Comparison of ENCODE assay signal across 14 mouse cellular contexts in the genomic region with DNA sequence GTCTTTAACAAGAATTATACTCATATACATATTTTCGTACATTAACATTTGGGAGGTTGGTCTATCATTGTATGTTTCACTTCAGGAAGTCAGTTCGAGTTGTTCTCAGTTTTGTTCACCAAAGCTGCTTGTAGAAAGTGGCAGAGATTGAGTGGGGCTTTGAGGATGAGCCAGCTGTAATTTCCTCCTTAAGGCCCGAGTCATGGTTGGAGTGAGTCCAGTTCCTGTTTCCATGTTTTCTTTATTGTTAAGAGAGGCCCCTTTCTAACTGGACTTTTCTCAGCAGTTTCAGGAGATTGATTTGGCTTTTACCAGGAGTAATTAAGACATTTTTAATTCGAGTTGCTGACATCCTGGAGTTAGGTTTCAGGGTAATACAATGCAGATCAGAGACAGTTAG.
A peak's percentile ranks its signal among the peaks of the same experiment; 100 is the strongest.
DNase-seq lines count a peak whose midpoint lies in the region; ATAC-seq and TF ChIP-seq lines count a peak whose summit lies in the region.
"Had no signal": no experiment of that assay in that cellular context is flagged by ENCODE, and none has a peak within 500 bp of the region (broad histone marks: within the 10 kb centered on the region; RNA-seq: fewer than 3 reads in every experiment).

No protein-coding gene starts in this region.

- H3K27me3 ChIP-seq in kidney, adult 2 months (replicated peaks; ENCODE audit: control insufficient read depth, insufficient read depth, low read length) = no peaks in the 10 kb centered on the region
- H3K27me3 ChIP-seq in midbrain, embryonic 11.5 days (ENCODE audit: control insufficient read depth, insufficient read depth, low read length) = no peaks in the 10 kb centered on the region
- no peaks in the 10 kb centered on the region for H3K27me3 ChIP-seq in midbrain, embryonic 13.5 days
- no peaks in the 10 kb centered on the region for H3K27me3 ChIP-seq in heart, embryonic 15.5 days
- H3K27me3 ChIP-seq: hindbrain, embryonic 13.5 days; Patski had no signal

- no peak for TF ChIP-seq POLR2A in kidney, adult 2 months (IDR thresholded peaks at IDR 0.05; ENCODE audit: low read depth, low read length)

- H3K27ac ChIP-seq in kidney, adult 2 months (ENCODE audit: insufficient read depth, low read depth, low read length) = no peak overlapping the region; the same call in 1 of the 2 replicates
- H3K27ac ChIP-seq in midbrain, embryonic 11.5 days (ENCODE audit: low read depth, low read length) = no peak overlapping the region
- no peak overlapping the region for H3K27ac ChIP-seq in midbrain, embryonic 13.5 days
- H3K27ac ChIP-seq in heart, embryonic 15.5 days = peak overlapping the region; percentile 45
- H3K27ac ChIP-seq: hindbrain, embryonic 13.5 days; liver, embryonic 14.5 days had no signal

- H3K36me3 ChIP-seq in kidney, adult 2 months (ENCODE audit: control insufficient read depth, insufficient read depth, low read length) = no peaks in the 10 kb centered on the region
- H3K36me3 ChIP-seq in midbrain, embryonic 11.5 days (ENCODE audit: control insufficient read depth, insufficient read depth, low read length) = no peaks in the 10 kb centered on the region
- H3K36me3 ChIP-seq in midbrain, embryonic 13.5 days = no peaks in the 10 kb centered on the region
- no peaks in the 10 kb centered on the region for H3K36me3 ChIP-seq in heart, embryonic 15.5 days
- H3K36me3 ChIP-seq: hindbrain, embryonic 13.5 days had no signal

- H3K4me2 ChIP-seq in midbrain, embryonic 11.5 days = no peak overlapping the region
- H3K4me2 ChIP-seq in midbrain, embryonic 13.5 days (replicated peaks) = no peak overlapping the region
- no peak overlapping the region for H3K4me2 ChIP-seq in heart, embryonic 15.5 days
- H3K4me2 ChIP-seq: hindbrain, embryonic 13.5 days had no signal

- ATAC-seq in midbrain, embryonic 11.5 days (ENCODE audit: low FRiP score) = no peak
- ATAC-seq in midbrain, embryonic 13.5 days = no peak
- ATAC-seq in heart, embryonic 15.5 days (replicated peaks; ENCODE audit: insufficient number of reproducible peaks, insufficient read depth, low FRiP score, low read depth) = no peak
- ATAC-seq in monocyte, adult 5-6 weeks (replicated peaks; ENCODE audit: insufficient number of reproducible peaks, low FRiP score, low TSS enrichment, poor library complexity, severe bottlenecking) = no peak
- ATAC-seq: forebrain, postnatal 0 days; intestine, postnatal 0 days; Patski had no signal

- TF ChIP-seq CTCF in kidney, adult 2 months (conservative IDR thresholded peaks at IDR 0.05; ENCODE audit: insufficient read depth, insufficient read length, low read depth, low read length) = no peak

- H3K9me3 ChIP-seq in midbrain, embryonic 11.5 days (ENCODE audit: control insufficient read depth, low read length) = no peaks in the 10 kb centered on the region
- no peaks in the 10 kb centered on the region for H3K9me3 ChIP-seq in midbrain, embryonic 13.5 days
- H3K9me3 ChIP-seq in heart, embryonic 15.5 days (replicated peaks) = no peaks in the 10 kb centered on the region
- H3K9me3 ChIP-seq: hindbrain, embryonic 13.5 days had no signal

- peaks cover 4% of the 10 kb centered on the region; the same call in 1 of the 2 replicates for H3K4me1 ChIP-seq in kidney, adult 2 months (ENCODE audit: control insufficient read depth, insufficient read depth, low read length)
- H3K4me1 ChIP-seq in midbrain, embryonic 11.5 days (ENCODE audit: control insufficient read depth, insufficient read depth, low read length) = no peaks in the 10 kb centered on the region
- H3K4me1 ChIP-seq in midbrain, embryonic 13.5 days (replicated peaks) = no peaks in the 10 kb centered on the region
- peaks cover 9% of the 10 kb centered on the region for H3K4me1 ChIP-seq in heart, embryonic 15.5 days (replicated peaks)
- H3K4me1 ChIP-seq: hindbrain, embryonic 13.5 days had no signal

- peak; percentile 19 for DNase-seq in kidney, adult 2 months
- DNase-seq in kidney, adult 18-20 months = no peak
- DNase-seq in midbrain, embryonic 11.5 days (ENCODE audit: low spot score, missing footprints) = peak; percentile 10
- DNase-seq in cerebellum, postnatal 25 days = no peak
- DNase-seq: cerebellum, adult 8-10 months; forebrain, postnatal 0 days; gastrocnemius, postnatal 10 days had no signal

- no peak overlapping the region for H3K4me3 ChIP-seq in kidney, adult 2 months (ENCODE audit: insufficient read depth, low read depth, low read length)
- no peak overlapping the region for H3K4me3 ChIP-seq in midbrain, embryonic 11.5 days (ENCODE audit: low read depth, low read length)
- no peak overlapping the region for H3K4me3 ChIP-seq in midbrain, embryonic 13.5 days (replicated peaks)
- no peak overlapping the region for H3K4me3 ChIP-seq in heart, embryonic 15.5 days
- H3K4me3 ChIP-seq: hindbrain, embryonic 13.5 days had no signal

- 37% methylated on average over 4 of the region's 4 CpGs for WGBS in kidney, adult 2 months
- WGBS in midbrain, embryonic 11.5 days = 71% methylated on average over 4 of the region's 4 CpGs
- WGBS in midbrain, embryonic 13.5 days = 74% methylated on average over 4 of the region's 4 CpGs
- 42% methylated on average over 4 of the region's 4 CpGs for WGBS in heart, embryonic 15.5 days

- no peak overlapping the region for H3K9ac ChIP-seq in midbrain, embryonic 11.5 days (ENCODE audit: low read length)
- H3K9ac ChIP-seq in midbrain, embryonic 13.5 days (replicated peaks) = no peak overlapping the region
- no peak overlapping the region for H3K9ac ChIP-seq in heart, embryonic 15.5 days
- H3K9ac ChIP-seq: forebrain, postnatal 0 days; hindbrain, embryonic 13.5 days; liver, embryonic 14.5 days had no signal

Comparison
In these comparisons a context has a peak if more than half of its experiments do, and no peak if none do; other contexts are left out.
1. DNase-seq: peak in kidney, adult 2 months (single experiment) and midbrain, embryonic 11.5 days (single experiment); none in kidney, adult 18-20 months (single experiment) and cerebellum, postnatal 25 days (0 of 2).